Mouse (Mus musculus) kidney, adult 2 months (tissue): ENCODE results near the gene Ctbp2.
A peak's percentile ranks its signal among the peaks of the same experiment; 100 is the strongest.

ENCODE experiments used
- CTCF ChIP-seq: fragments of 200-500 bp; conservative IDR thresholded peaks from 2 replicates; pipeline ENCODE4 v1.5.1; 2011; ENCODE audit warnings: low read depth, mild to moderate bottlenecking, control low read depth, low read length, moderate library complexity, mixed read lengths; ENCODE audit not compliant: insufficient read depth, insufficient read length
- POLR2A ChIP-seq: fragments of 200-500 bp; IDR thresholded peaks from one replicate; pipeline ENCODE4 v1.6.1; 2011; ENCODE audit warnings: low read depth, low read length, control low read depth

DNA sequence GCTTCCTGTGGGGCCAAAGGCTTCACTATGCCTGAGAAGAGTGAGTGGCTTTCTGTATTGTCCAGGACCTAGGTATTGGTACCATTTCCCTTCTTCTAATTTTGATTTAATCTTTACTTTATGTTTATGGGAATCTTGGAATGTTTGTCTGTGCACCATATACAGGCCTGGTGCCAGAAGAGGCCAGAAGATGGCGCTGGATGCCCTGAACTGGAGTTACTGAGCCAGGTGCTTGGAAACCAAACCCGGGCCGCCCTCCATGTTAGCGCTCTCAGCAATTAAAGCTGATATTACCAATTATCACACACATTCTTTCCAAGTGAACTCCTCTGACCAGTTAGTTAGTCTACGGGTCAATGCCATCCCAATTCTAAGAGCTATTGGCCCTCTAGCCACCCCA lies 69.7 kb downstream of the Ctbp2 start:
- TF ChIP-seq CTCF (peak; percentile 35), POLR2A (no peak)
